Mouse (Mus musculus): Measurements from ENCODE around the gene Syde2.

DNA sequence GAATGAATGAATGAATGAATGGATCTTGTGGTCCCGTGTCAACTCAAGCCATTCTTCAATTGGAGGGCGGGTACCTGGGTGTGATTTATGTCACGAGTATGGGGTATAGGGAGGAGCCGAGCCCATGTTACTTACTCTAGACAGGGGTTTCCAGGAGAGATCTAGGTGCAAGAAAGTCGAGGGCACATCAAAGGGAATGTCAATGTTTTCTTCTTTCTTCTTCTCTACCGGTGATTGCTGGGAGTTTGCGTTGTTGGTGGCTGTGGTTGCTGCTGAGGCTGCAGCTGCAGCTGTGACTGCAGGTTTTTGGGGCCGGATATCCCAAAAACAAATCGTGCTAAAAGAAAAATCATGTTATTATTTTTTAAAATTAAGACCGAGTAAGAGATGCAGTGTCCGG is 75.5 kb downstream of the Syde2 start:
- no peak for TF ChIP-seq CTCF (IDR thresholded peaks at IDR 0.05; ENCODE audit: low read depth, low read length)
- TF ChIP-seq GATA1 (IDR thresholded peaks at IDR 0.05; ENCODE audit: borderline replicate concordance, low read length): no peak
- no peak for TF ChIP-seq POLR2AphosphoS5 (IDR thresholded peaks at IDR 0.05; ENCODE audit: insufficient replicate concordance, low read depth, low read length)
- no peak for TF ChIP-seq TAL1 (conservative IDR thresholded peaks at IDR 0.05; ENCODE audit: low read depth, low read length)
- TF ChIP-seq GATA2 (IDR thresholded peaks at IDR 0.05; ENCODE audit: borderline replicate concordance, low read depth, low read length): no peak

Measured in G1E (cell line).